Mouse (Mus musculus) testis, adult 2 months (tissue): ENCODE measurements around the gene Atp2b2. TPM values are rescaled to one million over a fixed set of nuclear protein-coding genes. Genes with fewer than 3 reads are reported as not detected.

Experiments
- H3K27ac ChIP-seq: fragments of 200-500 bp; 2 replicates; pipeline ENCODE4 v1.5.1; 2012; ENCODE audit warnings: low read depth, low read length; ENCODE audit not compliant: control insufficient read depth, insufficient read depth
- H3K27me3 ChIP-seq: fragments of 200-500 bp; 2 replicates; pipeline ENCODE4 v1.6.1; 2012; ENCODE audit warnings: mild to moderate bottlenecking, low read length, moderate library complexity; ENCODE audit not compliant: control insufficient read depth, insufficient read depth
- H3K36me3 ChIP-seq: fragments of 200-500 bp; 2 replicates; pipeline ENCODE4 v1.6.1; 2012; ENCODE audit warnings: mild to moderate bottlenecking, low read length; ENCODE audit not compliant: control insufficient read depth, insufficient read depth
- H3K4me1 ChIP-seq: fragments of 200-500 bp; 2 replicates; pipeline ENCODE4 v1.6.1; 2012; ENCODE audit warnings: low read length; ENCODE audit not compliant: control insufficient read depth, insufficient read depth
- H3K4me3 ChIP-seq: fragments of 200-500 bp; 2 replicates; pipeline ENCODE4 v1.5.1; 2012; ENCODE audit warnings: low read depth, mild to moderate bottlenecking, low read length, moderate library complexity, mixed read lengths; ENCODE audit not compliant: control insufficient read depth
- CTCF ChIP-seq: fragments of 200-500 bp; IDR thresholded peaks from 2 replicates; pipeline ENCODE4 v1.5.1; 2012; ENCODE audit warnings: low read depth, mild to moderate bottlenecking, inconsistent platforms, low read length, moderate library complexity; ENCODE audit not compliant: control insufficient read depth, insufficient read depth, insufficient replicate concordance
- POLR2A ChIP-seq: fragments of 200-500 bp; IDR thresholded peaks from 2 replicates; pipeline ENCODE4 v1.6.1; 2012; ENCODE audit warnings: low read depth, mild to moderate bottlenecking, inconsistent platforms, low read length, moderate library complexity; ENCODE audit not compliant: control insufficient read depth
- polyA plus RNA-seq: library from polyadenylated mRNA; depleted of rRNA; stranded (reverse); fragments of >200 nt; gene quantifications from 2 replicates; pipeline ENCODE4 v1.2.3, GENCODE M21; 2012

The Atp2b2 gene
- polyA plus RNA-seq, 1 experiment: 0.85 TPM

- Histone ChIP-seq H3K27ac (no peak overlapping the region), H3K36me3 (no peaks in the 10 kb centered on the region), H3K4me1 (no peaks in the 10 kb centered on the region), H3K27me3 (no peaks in the 10 kb centered on the region), H3K4me3 (no peak overlapping the region)
- TF ChIP-seq CTCF (no peak), POLR2A (no peak)
Observed at GRCm38 (mm10) chr6:113969751-113970150, 72.7 kb downstream of the Atp2b2 start.

DNA sequence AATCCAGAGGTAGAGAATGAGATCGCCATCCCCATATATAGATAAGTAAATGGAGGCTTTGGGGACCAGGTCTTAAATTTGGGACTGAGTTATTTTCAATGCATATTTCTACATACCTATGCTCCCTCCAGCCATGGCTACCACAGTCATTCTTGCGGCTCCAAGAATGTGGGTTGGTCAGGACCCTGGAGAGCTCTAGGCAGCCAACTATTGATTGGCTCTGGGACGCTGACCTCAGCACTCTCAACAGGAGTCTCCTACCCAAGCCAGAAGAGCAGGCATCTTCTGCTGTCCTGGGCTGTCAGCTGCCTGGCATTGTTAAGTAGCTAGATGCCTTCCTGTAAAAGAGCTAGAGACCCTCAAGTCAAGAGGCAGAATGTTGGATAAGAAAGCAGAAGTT lies 79.6 kb downstream of the Atp2b2 start:
- H3K4me1 ChIP-seq: no peaks in the 10 kb centered on the region
- H3K36me3 ChIP-seq: no peaks in the 10 kb centered on the region
- no peak for TF ChIP-seq CTCF
- TF ChIP-seq POLR2A: no peak
- no peak overlapping the region for H3K4me3 ChIP-seq
- no peak overlapping the region for H3K27ac ChIP-seq
- H3K27me3 ChIP-seq: no peaks in the 10 kb centered on the region

GRCm38 (mm10) chr6:113961658-113962057 lies 80.8 kb downstream of the Atp2b2 start:
- Histone ChIP-seq H3K36me3 (no peaks in the 10 kb centered on the region), H3K4me1 (no peaks in the 10 kb centered on the region), H3K27ac (no peak overlapping the region), H3K27me3 (no peaks in the 10 kb centered on the region), H3K4me3 (no peak overlapping the region)
- no peak for TF ChIP-seq POLR2A
- TF ChIP-seq CTCF: no peak

DNA sequence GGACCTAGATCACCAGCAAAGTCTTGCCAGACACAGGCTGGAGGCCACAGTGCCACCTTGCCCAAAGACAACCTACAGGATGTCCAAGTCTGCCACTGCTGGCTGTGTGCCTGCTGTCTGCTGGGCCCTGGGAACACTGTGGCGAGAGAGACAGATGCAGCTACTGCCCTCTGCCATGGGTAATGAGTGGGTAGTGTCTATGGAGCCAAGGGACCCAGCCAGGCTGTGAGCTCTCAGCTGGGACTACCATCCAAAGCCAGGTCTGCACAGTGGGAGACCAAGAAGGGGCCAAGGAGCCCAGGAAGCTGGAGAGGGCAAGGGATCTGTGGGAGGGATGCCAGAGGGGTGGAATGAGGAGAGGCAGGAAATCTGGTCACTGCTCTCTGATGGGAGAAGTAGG lies 83.1 kb downstream of the Atp2b2 start:
- Histone ChIP-seq H3K27me3 (no peaks in the 10 kb centered on the region), H3K27ac (no peak overlapping the region), H3K4me1 (no peaks in the 10 kb centered on the region), H3K4me3 (no peak overlapping the region), H3K36me3 (no peaks in the 10 kb centered on the region)
- TF ChIP-seq CTCF (no peak), POLR2A (no peak)

DNA sequence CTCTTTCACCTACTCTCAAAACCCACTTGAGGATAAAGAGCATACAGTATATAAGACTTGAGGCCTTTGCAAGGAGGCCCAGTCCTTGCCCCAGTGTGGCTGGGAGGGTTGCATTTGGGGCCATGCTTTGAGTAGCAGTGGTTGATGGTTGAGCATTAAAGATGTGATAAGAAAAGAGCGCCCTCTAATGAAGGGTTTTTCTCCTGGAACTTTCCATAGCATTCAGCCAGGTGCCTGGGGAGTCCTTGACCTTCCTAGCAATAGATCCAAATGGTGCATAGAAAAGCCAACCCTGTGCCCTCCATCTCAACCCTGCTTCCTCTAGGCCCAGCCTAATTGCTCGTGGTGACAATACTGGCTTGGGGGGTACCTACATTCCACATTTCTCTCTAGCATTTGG lies 83.7 kb downstream of the Atp2b2 start:
- Histone ChIP-seq H3K27me3 (no peaks in the 10 kb centered on the region), H3K27ac (no peak overlapping the region), H3K36me3 (no peaks in the 10 kb centered on the region), H3K4me1 (no peaks in the 10 kb centered on the region), H3K4me3 (no peak overlapping the region)
- TF ChIP-seq CTCF: no peak
- TF ChIP-seq POLR2A: no peak

- no peaks in the 10 kb centered on the region for H3K36me3 ChIP-seq
- no peak overlapping the region for H3K27ac ChIP-seq
- TF ChIP-seq CTCF: no peak
- no peak for TF ChIP-seq POLR2A
- H3K4me1 ChIP-seq: no peaks in the 10 kb centered on the region
- H3K4me3 ChIP-seq: no peak overlapping the region
- no peaks in the 10 kb centered on the region for H3K27me3 ChIP-seq
Observed at GRCm38 (mm10) chr6:113958003-113958402, 84.4 kb downstream of the Atp2b2 start.

DNA sequence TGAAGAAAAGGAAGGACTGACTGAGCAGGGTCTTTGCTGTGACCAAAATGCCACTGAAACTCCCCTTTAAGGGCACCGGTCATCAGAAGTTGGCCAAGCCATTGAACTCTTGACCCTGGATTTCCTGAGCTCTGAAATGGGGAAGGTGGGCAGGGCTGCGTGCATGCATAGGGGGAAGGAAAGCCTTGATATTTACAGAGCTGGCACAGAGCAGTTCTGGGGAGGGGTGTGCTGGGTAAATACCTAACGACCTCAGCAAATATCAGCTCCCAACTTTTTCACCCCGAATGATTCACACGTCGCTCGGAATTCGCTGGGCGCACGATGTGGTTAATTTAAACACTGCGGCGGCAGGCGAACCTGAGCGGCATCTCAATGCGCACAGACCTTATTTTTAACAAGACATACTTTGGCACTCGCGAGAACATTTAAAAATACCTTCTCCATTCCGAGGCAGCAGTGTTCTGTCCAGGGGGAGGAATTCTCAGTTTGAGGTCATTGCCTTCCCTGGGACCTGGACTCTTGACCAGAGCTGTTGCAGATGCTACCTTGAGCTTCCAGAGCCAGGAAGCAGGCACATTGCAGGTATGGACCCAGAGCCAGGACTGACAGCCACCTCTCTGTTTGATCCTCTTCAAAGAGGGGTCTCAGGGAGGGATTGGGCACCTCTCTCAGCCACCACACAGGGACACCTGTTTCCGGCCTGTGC lies 85.0 kb downstream of the Atp2b2 start:
- H3K36me3 ChIP-seq: no peaks in the 10 kb centered on the region
- H3K27ac ChIP-seq: no peak overlapping the region
- no peaks in the 10 kb centered on the region for H3K4me1 ChIP-seq
- TF ChIP-seq POLR2A (no peak), CTCF (no peak)
- no peaks in the 10 kb centered on the region for H3K27me3 ChIP-seq
- no peak overlapping the region for H3K4me3 ChIP-seq

- Histone ChIP-seq H3K36me3 (no peaks in the 10 kb centered on the region), H3K27me3 (no peaks in the 10 kb centered on the region), H3K27ac (no peak overlapping the region), H3K4me1 (no peaks in the 10 kb centered on the region), H3K4me3 (no peak overlapping the region)
- no peak for TF ChIP-seq POLR2A
- no peak for TF ChIP-seq CTCF
Observed at GRCm38 (mm10) chr6:113947515-113947914, 94.9 kb downstream of the Atp2b2 start.
